Mouse (Mus musculus) kidney, embryonic 14.5 days (tissue): ENCODE measurements around the gene Tspan18. TPM values are rescaled to one million over a fixed set of nuclear protein-coding genes. Genes with fewer than 3 reads are reported as not detected.

Source experiments
- ATAC-seq: fragments of 200-750 bp; cut with Nextera tagmentation; 2 replicates; pipeline ENCODE4 v1.8.0; 2017; ENCODE audit warnings: moderate number of reproducible peaks, mild to moderate bottlenecking, moderate TSS enrichment, moderate library complexity; ENCODE audit not compliant: low FRiP score, low TSS enrichment
- H3K27ac ChIP-seq: fragments of 300-500 bp; sonication (generic); 2 replicates; pipeline ENCODE4 v1.5.1; 2014; ENCODE audit warnings: low read depth, mild to moderate bottlenecking, low read length, moderate library complexity, mixed read lengths
- H3K27me3 ChIP-seq: fragments of 300-500 bp; sonication (generic); 2 replicates; pipeline ENCODE4 v1.6.1; 2014; ENCODE audit warnings: mild to moderate bottlenecking, low read length; ENCODE audit not compliant: control insufficient read depth, insufficient read depth
- H3K36me3 ChIP-seq: fragments of 300-500 bp; sonication (generic); 2 replicates; pipeline ENCODE4 v1.6.1; 2014; ENCODE audit warnings: low read length, mixed read lengths; ENCODE audit not compliant: control insufficient read depth, insufficient read depth
- H3K4me1 ChIP-seq: fragments of 300-500 bp; sonication (generic); 2 replicates; pipeline ENCODE4 v1.6.1; 2014; ENCODE audit warnings: low read length, mixed read lengths; ENCODE audit not compliant: control insufficient read depth, insufficient read depth
- H3K4me2 ChIP-seq: fragments of 300-500 bp; sonication (generic); replicated peaks from 2 replicates; pipeline ENCODE4 v1.6.1; 2014; ENCODE audit warnings: low read depth, mild to moderate bottlenecking, low read length
- H3K4me3 ChIP-seq: fragments of 300-500 bp; sonication (generic); 2 replicates; pipeline ENCODE4 v1.5.1; 2014; ENCODE audit warnings: mild to moderate bottlenecking, low read length
- H3K9ac ChIP-seq: fragments of 300-500 bp; sonication (generic); 2 replicates; pipeline ENCODE4 v1.6.1; 2014; ENCODE audit warnings: low read depth, mild to moderate bottlenecking, low read length, moderate library complexity
- H3K9me3 ChIP-seq: fragments of 300-500 bp; sonication (generic); 2 replicates; pipeline ENCODE4 v1.6.1; 2016; ENCODE audit warnings: low read length; ENCODE audit not compliant: control insufficient read depth
- WGBS: fragments of 180-500 bp; shearing (Covaris S2); extraction: QIAGEN DNeasy Blood & Tissue Kit; methylation state at CpG from one replicate; pipeline ENCODE4 v1.1.7; 2014; 5-methylcytosine and 5-hydroxymethylcytosine counted together
- polyA plus RNA-seq: library from polyadenylated mRNA; unstranded; fragments of >200 nt; fragmentation: Nextera tagmentation; extraction: Ambion mirVana; gene quantifications from 2 replicates; pipeline ENCODE4 v1.2.1, GENCODE M21; 2014

The Tspan18 gene
- polyA plus RNA-seq, 1 experiment from 2014 or later: 49.2 TPM

- Histone ChIP-seq H3K36me3 (no peaks in the 10 kb centered on the region), H3K9ac (no peak overlapping the region), H3K27me3 (no peaks in the 10 kb centered on the region), H3K9me3 (peaks cover 4% of the 10 kb centered on the region; the same call in 1 of the 2 replicates), H3K27ac (no peak overlapping the region), H3K4me1 (peaks cover 20% of the 10 kb centered on the region), H3K4me2 (no peak overlapping the region), H3K4me3 (no peak overlapping the region)
- no peak for ATAC-seq
- 50% methylated on average over 1 of the region's 1 CpGs for WGBS
Measured at GRCm38 (mm10) chr2:93232141-93232540, 102.2 kb downstream of the Tspan18 start.

- no peak overlapping the region for H3K9ac ChIP-seq
- WGBS: 12% methylated on average over 5 of the region's 5 CpGs
- no peaks in the 10 kb centered on the region for H3K9me3 ChIP-seq
- no peaks in the 10 kb centered on the region for H3K36me3 ChIP-seq
- H3K4me3 ChIP-seq: no peak overlapping the region
- H3K4me2 ChIP-seq: no peak overlapping the region
- no peak for ATAC-seq
- H3K4me1 ChIP-seq: peaks cover 29% of the 10 kb centered on the region
- H3K27me3 ChIP-seq: no peaks in the 10 kb centered on the region
- peak overlapping the region; percentile 76 for H3K27ac ChIP-seq
Measured at GRCm38 (mm10) chr2:93228480-93228824, 105.9 kb downstream of the Tspan18 start.

- ATAC-seq: peak; percentile 79
- H3K4me1 ChIP-seq: peaks cover 29% of the 10 kb centered on the region
- H3K9ac ChIP-seq: peak overlapping the region; percentile 28
- H3K4me2 ChIP-seq: no peak overlapping the region
- 29% methylated on average over 9 of the region's 9 CpGs for WGBS
- no peaks in the 10 kb centered on the region for H3K27me3 ChIP-seq
- H3K36me3 ChIP-seq: no peaks in the 10 kb centered on the region; the same call in 1 of the 2 replicates
- no peaks in the 10 kb centered on the region for H3K9me3 ChIP-seq
- H3K27ac ChIP-seq: peak overlapping the region; percentile 76
- no peak overlapping the region for H3K4me3 ChIP-seq
Measured at GRCm38 (mm10) chr2:93227713-93228479, 106.4 kb downstream of the Tspan18 start.

GRCm38 (mm10) chr2:93226606-93227595 is 107.4 kb downstream of the Tspan18 start:
- Histone ChIP-seq H3K4me3 (no peak overlapping the region), H3K4me2 (peak overlapping the region; percentile 8; the same call in 1 of the 2 replicates), H3K4me1 (peaks cover 29% of the 10 kb centered on the region), H3K36me3 (peaks cover 4% of the 10 kb centered on the region), H3K27me3 (no peaks in the 10 kb centered on the region), H3K9me3 (no peaks in the 10 kb centered on the region), H3K9ac (0 out of 2 replicates have a peak overlapping the region, but pooled peaks have one; percentile 28), H3K27ac (peak overlapping the region; percentile 76; the same call in 1 of the 2 replicates)
- peak; percentile 87 for ATAC-seq
- 5% methylated on average over 20 of the region's 20 CpGs for WGBS

- Histone ChIP-seq H3K4me1 (peaks cover 24% of the 10 kb centered on the region), H3K27ac (no peak overlapping the region), H3K4me2 (no peak overlapping the region), H3K27me3 (no peaks in the 10 kb centered on the region), H3K4me3 (no peak overlapping the region), H3K36me3 (peaks cover 9% of the 10 kb centered on the region), H3K9me3 (no peaks in the 10 kb centered on the region), H3K9ac (no peak overlapping the region)
- 75% methylated on average over 6 of the region's 6 CpGs for WGBS
- no peak for ATAC-seq
Measured at GRCm38 (mm10) chr2:93223463-93223862, 110.8 kb downstream of the Tspan18 start.

GRCm38 (mm10) chr2:93220447-93220846 is 113.9 kb downstream of the Tspan18 start:
- H3K27me3 ChIP-seq: no peaks in the 10 kb centered on the region
- WGBS: 72% methylated on average over 5 of the region's 5 CpGs
- peaks cover 6% of the 10 kb centered on the region for H3K4me1 ChIP-seq
- H3K36me3 ChIP-seq: peaks cover 9% of the 10 kb centered on the region
- no peak overlapping the region for H3K27ac ChIP-seq
- no peak overlapping the region for H3K4me2 ChIP-seq
- no peaks in the 10 kb centered on the region for H3K9me3 ChIP-seq
- no peak overlapping the region for H3K4me3 ChIP-seq
- H3K9ac ChIP-seq: no peak overlapping the region
- no peak for ATAC-seq

- no peak overlapping the region for H3K27ac ChIP-seq
- no peak for ATAC-seq
- peaks cover 6% of the 10 kb centered on the region for H3K4me1 ChIP-seq
- no peaks in the 10 kb centered on the region for H3K9me3 ChIP-seq
- no peaks in the 10 kb centered on the region for H3K27me3 ChIP-seq
- 99% methylated on average over 3 of the region's 3 CpGs for WGBS
- no peak overlapping the region for H3K4me2 ChIP-seq
- no peak overlapping the region for H3K9ac ChIP-seq
- peaks cover 9% of the 10 kb centered on the region for H3K36me3 ChIP-seq
- H3K4me3 ChIP-seq: no peak overlapping the region
Measured at GRCm38 (mm10) chr2:93219576-93219975, 114.7 kb downstream of the Tspan18 start.

- Histone ChIP-seq H3K4me1 (peaks cover 13% of the 10 kb centered on the region), H3K9me3 (no peaks in the 10 kb centered on the region), H3K9ac (no peak overlapping the region), H3K36me3 (peaks cover 9% of the 10 kb centered on the region), H3K4me3 (no peak overlapping the region), H3K27me3 (no peaks in the 10 kb centered on the region), H3K27ac (no peak overlapping the region), H3K4me2 (no peak overlapping the region)
- no peak for ATAC-seq
- 80% methylated on average over 7 of the region's 7 CpGs for WGBS
Measured at GRCm38 (mm10) chr2:93218353-93218990, 115.8 kb downstream of the Tspan18 start.
